Mouse (Mus musculus) E14TG2a.4 (cell line): ENCODE measurements around the gene Tpk1.

ENCODE experiments used
- CTCF ChIP-seq: conservative IDR thresholded peaks from 2 replicates; pipeline ENCODE4 v1.5.1; 2014; ENCODE audit warnings: low read length
- NANOG ChIP-seq: IDR thresholded peaks from 2 replicates; pipeline ENCODE4 v1.6.1; 2014; ENCODE audit warnings: borderline replicate concordance, low read length, mixed read lengths

DNA sequence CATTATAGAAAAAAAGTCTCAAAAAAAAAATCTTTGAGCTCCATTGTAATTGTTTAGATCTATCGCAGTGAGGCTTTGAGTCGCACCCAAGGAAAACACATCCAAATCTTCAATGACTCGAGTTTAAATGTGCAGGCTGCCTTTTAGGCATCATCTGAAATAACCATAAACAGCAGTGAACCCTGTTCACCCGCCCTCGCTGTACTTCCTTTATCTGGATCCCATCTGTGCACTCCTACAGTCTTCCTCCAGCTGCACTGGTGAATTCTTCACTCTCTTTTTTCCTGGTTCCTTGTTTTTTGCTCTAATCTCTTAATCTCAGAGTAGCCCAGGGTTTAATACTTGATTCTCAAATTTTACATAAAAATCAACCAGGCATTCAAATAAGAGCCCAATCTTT is 23.7 kb downstream of the Tpk1 start:
- TF ChIP-seq CTCF, result no peak
- TF ChIP-seq NANOG, result no peak
